Mouse (Mus musculus) mouse embryonic stem cell (cell line): ENCODE measurements around the gene Col1a1.

Source experiments
- in situ Hi-C, 2 experiments: fragments of 300-500 bp; cut with MboI; formaldehyde crosslinking; loops; 1 replicate in 1 of 2; 3 replicates in 1 of 2; pipeline ENCODE4 v1.14.3; 2019 to 2020; ENCODE audit warnings: low sequenced_read_pairs in 2 of 2, low pct_unique_long_range_greater_than_20kb in 1 of 2, mixed read lengths in 1 of 2; ENCODE audit not compliant: unreplicated experiment in 1 of 2

Gene Col1a1

GRCm38 (mm10) chr11:94934526-94934925 is 1.5 kb upstream of the Col1a1 start:
- in situ Hi-C loops, result loop anchor here in 1 of 2 experiments (10.0 kb wide), 1 partner anchor 200 kb away; no protein-coding TSS in a partner anchor

DNA sequence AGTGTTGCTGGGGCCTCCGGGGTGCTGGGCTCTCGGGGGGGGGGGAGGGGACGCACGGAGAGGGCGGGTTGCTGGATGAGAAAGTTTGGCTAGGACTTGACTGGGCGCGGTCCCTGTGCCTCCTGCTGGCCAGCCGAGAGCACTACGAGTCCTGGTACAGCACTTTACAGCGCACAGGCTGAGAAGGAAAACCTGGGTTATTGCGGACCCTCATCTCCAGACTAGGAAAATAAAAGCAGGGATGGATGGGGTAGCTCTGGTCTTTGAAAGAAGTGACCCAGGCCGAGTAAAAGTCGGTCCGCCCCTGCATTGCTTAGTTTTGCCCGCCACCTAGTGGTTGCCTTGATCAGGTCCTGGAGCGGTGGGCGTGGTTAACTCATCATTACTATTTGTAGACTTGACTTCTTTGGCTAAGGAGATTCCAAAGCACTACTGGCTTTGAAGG is 849 bp downstream of the Col1a1 start:
- in situ Hi-C loops, result loop anchor here in 1 of 2 experiments (5.0 to 10.0 kb wide), 3 partner anchors 35 to 202 kb away; no protein-coding TSS in a partner anchor

GRCm38 (mm10) chr11:94937335-94937781 is 1.3 kb downstream of the Col1a1 start:
- in situ Hi-C loops, result loop anchor here in 1 of 2 experiments (5.0 to 10.0 kb wide), 3 partner anchors 35 to 203 kb away; no protein-coding TSS in a partner anchor

DNA sequence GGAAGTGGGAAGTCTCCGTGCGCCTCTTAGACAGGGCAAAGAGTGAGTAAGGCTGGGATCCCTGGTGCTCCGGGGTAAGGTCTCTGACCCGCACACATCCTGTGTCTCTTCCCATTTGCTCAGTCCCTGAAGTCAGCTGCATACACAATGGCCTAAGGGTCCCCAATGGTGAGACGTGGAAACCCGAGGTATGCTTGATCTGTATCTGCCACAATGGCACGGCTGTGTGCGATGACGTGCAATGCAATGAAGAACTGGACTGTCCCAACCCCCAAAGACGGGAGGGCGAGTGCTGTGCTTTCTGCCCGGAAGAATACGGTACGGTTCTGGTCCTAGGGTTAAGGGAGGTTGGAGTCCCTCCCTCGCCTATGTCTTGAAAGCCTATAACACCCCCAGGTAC is 1.8 kb downstream of the Col1a1 start:
- in situ Hi-C loops, result loop anchor here in 1 of 2 experiments (5.0 to 10.0 kb wide), 3 partner anchors 35 to 203 kb away; no protein-coding TSS in a partner anchor

DNA sequence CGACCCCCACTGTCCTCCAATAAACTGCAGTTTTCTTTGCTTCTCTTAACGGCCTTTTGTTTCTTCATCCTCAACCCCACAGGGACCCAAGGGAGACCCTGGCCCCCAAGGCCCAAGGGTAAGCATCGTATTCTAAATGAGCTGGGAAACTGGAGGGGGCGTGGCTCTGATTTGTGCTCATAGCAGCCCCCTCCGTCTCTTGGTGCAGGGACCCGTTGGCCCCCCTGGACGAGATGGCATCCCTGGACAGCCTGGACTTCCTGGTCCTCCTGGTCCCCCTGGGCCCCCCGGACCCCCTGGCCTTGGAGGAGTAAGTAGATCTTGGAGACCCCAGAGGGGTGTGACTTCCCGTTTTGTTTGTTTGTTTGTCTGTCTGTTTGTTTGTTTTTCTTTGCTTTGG is 2.3 kb downstream of the Col1a1 start:
- in situ Hi-C loops, result loop anchor here in 1 of 2 experiments (5.0 to 10.0 kb wide), 3 partner anchors 34 to 203 kb away; no protein-coding TSS in a partner anchor

GRCm38 (mm10) chr11:94939280-94939679 is 3.3 kb downstream of the Col1a1 start:
- in situ Hi-C loops, result loop anchor here in 1 of 2 experiments (5.0 to 10.0 kb wide), 3 partner anchors 33 to 204 kb away; no protein-coding TSS in a partner anchor

DNA sequence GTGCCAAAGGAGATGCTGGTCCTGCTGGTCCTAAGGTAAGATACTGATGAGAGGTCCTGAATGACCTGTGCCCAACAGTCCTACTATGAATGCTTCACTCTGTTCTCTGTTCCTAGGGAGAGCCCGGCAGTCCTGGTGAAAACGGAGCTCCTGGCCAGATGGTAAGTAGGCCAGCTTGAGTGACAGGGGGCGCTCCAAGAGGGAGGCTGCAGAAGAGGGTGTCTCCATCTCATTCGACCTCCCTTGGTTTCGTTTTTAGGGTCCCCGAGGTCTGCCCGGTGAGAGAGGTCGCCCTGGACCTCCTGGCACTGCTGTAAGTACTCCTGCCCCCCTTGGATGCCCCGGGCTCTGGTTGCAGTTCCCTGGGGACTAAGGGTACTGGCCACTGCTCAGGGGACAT is 5.1 kb downstream of the Col1a1 start:
- in situ Hi-C loops, result no loop called here

DNA sequence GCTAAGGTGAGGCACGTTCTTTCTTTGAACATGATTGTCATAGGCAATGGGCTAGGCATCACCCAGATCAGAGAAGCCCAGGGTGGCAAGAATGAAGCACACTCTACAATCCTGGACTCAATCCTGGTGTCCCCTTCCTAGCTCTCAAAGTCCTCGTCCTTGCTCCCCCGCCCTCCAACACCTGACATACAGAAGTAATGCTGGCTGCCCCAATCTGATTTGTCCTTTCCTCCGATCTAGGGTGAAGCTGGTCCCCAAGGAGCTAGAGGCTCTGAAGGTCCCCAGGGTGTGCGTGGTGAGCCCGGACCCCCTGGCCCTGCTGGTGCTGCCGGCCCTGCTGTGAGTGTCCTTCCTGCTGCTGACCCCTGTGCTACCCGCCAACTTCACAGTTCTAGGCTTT is 5.8 kb downstream of the Col1a1 start:
- in situ Hi-C loops, result no loop called here

DNA sequence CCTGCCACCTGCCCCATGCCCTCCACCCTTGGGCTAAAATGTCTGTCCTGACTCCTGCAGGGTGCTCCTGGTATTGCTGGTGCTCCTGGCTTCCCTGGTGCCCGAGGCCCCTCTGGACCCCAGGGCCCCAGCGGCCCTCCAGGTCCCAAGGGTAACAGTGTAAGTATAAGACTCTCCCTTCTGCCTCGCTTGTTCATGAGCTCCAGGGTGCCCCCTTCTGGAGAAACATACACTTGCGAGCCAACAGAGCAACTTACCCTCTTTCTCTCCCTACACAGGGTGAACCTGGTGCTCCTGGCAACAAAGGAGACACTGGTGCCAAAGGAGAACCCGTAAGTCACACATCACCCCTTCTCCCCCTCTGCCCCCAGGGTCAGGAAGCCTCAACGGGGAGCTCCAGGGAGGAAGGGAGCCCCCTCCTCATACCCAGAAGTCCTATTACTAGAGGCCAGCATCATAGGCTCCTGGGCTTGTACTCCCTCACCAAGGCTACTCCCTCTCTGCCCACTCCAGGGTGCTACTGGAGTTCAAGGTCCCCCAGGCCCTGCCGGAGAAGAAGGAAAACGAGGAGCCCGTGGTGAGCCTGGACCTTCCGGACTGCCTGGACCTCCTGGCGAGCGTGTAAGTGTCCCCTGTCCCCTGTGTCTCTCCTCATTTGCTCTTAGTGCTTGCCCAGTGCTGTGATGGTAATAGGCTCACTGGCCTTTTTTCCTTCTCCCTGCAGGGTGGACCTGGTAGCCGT is 6.4 kb downstream of the Col1a1 start:
- in situ Hi-C loops, result no loop called here

DNA sequence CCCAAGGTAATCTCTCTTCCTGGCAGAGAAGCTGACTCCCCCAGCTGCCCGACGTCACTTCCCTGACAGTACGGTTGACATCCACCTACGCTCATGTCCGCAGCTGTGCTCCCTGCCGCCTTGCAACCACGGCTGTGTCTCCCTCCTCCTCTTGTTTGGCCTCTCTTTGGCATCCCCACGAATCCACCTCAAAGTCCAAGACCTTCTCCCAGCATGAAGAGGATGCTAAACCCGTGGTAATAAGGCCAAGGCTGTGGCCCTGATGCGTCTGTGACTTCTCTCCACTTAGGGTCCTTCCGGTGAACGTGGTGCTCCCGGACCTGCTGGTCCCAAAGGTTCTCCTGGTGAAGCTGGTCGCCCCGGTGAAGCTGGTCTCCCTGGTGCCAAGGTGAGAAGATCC is 7.0 kb downstream of the Col1a1 start:
- in situ Hi-C loops, result no loop called here

DNA sequence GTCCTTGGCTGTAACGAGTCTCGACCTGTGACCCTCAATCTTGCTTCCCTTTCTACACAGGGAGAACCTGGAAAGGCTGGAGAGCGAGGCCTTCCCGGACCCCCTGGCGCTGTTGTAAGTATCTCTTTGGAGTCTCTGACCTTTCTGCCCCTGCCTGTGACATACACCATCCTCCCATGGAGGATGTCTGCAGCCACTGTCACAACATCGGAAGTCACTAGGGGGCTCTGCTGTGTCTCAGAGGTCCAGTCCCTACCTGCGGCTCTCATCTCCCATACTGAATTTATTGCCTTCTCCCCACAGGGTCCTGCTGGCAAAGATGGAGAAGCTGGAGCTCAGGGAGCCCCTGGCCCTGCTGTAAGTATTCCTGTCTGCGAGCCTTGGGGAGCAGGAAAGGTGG is 8.3 kb downstream of the Col1a1 start:
- in situ Hi-C loops, result no loop called here

DNA sequence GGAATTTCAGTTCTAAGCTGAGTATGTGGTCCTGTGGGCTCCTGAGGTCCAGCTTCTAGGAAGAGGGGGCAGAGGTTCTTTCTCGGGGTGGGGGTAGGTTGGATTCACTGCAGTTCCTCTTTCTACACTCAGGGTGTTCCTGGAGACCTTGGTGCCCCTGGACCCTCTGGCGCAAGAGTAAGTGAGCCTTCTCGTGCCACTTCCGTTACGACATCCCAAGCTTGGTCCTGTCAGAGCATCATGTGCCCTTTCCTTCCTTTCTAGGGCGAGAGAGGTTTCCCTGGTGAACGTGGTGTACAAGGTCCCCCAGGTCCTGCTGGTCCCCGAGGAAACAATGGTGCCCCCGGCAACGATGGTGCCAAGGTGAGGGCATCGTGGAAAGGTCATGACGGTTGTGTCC is 9.2 kb downstream of the Col1a1 start:
- in situ Hi-C loops, result no loop called here

DNA sequence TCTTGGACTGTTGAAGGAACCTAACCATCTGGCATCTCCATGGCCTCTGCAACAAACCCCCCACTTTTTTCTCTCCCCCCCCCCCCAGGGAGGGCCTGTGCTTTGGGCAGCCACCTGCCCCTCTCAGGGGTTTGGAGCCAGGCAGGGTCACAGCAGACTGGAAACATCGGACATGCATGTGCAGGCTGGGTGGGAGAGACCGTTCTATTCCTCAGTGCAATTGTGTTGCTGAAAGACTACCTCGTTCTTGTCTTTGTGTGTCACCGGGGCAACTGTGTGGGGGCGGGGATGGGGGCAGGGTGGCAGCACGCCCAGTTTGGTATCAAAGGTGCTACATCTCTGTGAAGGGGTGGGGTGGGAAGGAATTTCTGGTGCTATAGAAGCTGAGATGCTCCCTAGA is 16.1 kb downstream of the Col1a1 start:
- in situ Hi-C loops, result no loop called here

- in situ Hi-C loops, result no loop called here
Observed at GRCm38 (mm10) chr11:94955103-94955502, 19.1 kb downstream of the Col1a1 start.

- in situ Hi-C loops, result no loop called here
Observed at GRCm38 (mm10) chr11:94957693-94958064, 21.7 kb downstream of the Col1a1 start.

- in situ Hi-C loops, result no loop called here
Observed at GRCm38 (mm10) chr11:94958065-94958858, 22.2 kb downstream of the Col1a1 start.

GRCm38 (mm10) chr11:94962534-94963101 is 26.6 kb downstream of the Col1a1 start:
- in situ Hi-C loops, result no loop called here

- in situ Hi-C loops, result no loop called here
Observed at GRCm38 (mm10) chr11:94967419-94967818, 31.4 kb downstream of the Col1a1 start, which contains the start of gene Hils1. Gene Hils1, plus strand, starts transcription at chr11:94967593.

- in situ Hi-C loops, result no loop called here
Observed at GRCm38 (mm10) chr11:94968187-94968586, 32.2 kb downstream of the Col1a1 start.
